Mouse (Mus musculus) MEL (cell line): Measurements from ENCODE around the gene Rccd1. TPM values are rescaled to one million over a fixed set of nuclear protein-coding genes. Genes with fewer than 3 reads are reported as not detected.

ENCODE experiments used
- DNase-seq: peaks from one replicate; pipeline ENCODE4 v3.0.0; 2011; ENCODE audit warnings: low read depth, low spot score
- H3K27ac ChIP-seq: 2 replicates; pipeline ENCODE4 v1.5.1; 2012; ENCODE audit warnings: low read depth, mild to moderate bottlenecking, control low read depth, low read length, moderate library complexity; ENCODE audit not compliant: control insufficient read depth
- H3K27me3 ChIP-seq, 2 experiments: fragments of 150-350 bp in 1 of 2; sonication (generic) in 1 of 2; 2 replicates each; pipeline ENCODE4 v1.6.1; 2012; ENCODE audit warnings: low read length in 2 of 2, mild to moderate bottlenecking in 2 of 2, improper control_type of control experiment in 1 of 2, moderate library complexity in 1 of 2; ENCODE audit not compliant: insufficient read depth in 2 of 2, control insufficient read depth in 1 of 2
- H3K36me3 ChIP-seq, 2 experiments: 2 replicates each; pipeline ENCODE4 v1.6.1; 2012 to 2014; ENCODE audit warnings: low read length in 2 of 2, improper control_type of control experiment in 1 of 2, inconsistent platforms in 1 of 2, mild to moderate bottlenecking in 1 of 2; ENCODE audit not compliant: insufficient read depth in 2 of 2, control insufficient read depth in 1 of 2
- H3K4me1 ChIP-seq, 2 experiments: fragments of 150-350 bp in 1 of 2; sonication (generic) in 1 of 2; 2 replicates each; pipeline ENCODE4 v1.6.1; 2012; ENCODE audit warnings: low read length in 2 of 2, improper control_type of control experiment in 1 of 2, mild to moderate bottlenecking in 1 of 2; ENCODE audit not compliant: insufficient read depth in 2 of 2, control insufficient read depth in 1 of 2
- H3K4me3 ChIP-seq, 2 experiments: fragments of 150-350 bp in 1 of 2; sonication (generic) in 1 of 2; 2 replicates each; pipeline ENCODE4 v1.5.1; 2012; ENCODE audit warnings: low read depth in 2 of 2, low read length in 2 of 2, mild to moderate bottlenecking in 2 of 2, moderate library complexity in 2 of 2, control low read depth in 1 of 2, improper control_type of control experiment in 1 of 2; ENCODE audit not compliant: control insufficient read depth in 1 of 2, insufficient read depth in 1 of 2
- H3K79me2 ChIP-seq: 2 replicates; pipeline ENCODE4 v1.6.1; 2012; ENCODE audit warnings: mild to moderate bottlenecking, low read length, moderate library complexity; ENCODE audit not compliant: control insufficient read depth, poor library complexity, insufficient read depth
- H3K9ac ChIP-seq: 2 replicates; pipeline ENCODE4 v1.6.1; 2012; ENCODE audit warnings: low read depth, mild to moderate bottlenecking, control low read depth, low read length, moderate library complexity; ENCODE audit not compliant: control insufficient read depth, poor library complexity, severe bottlenecking
- H3K9me3 ChIP-seq: fragments of 150-350 bp; sonication (generic); replicated peaks from 2 replicates; pipeline ENCODE4 v1.6.1; 2012; ENCODE audit warnings: mild to moderate bottlenecking, low read length, improper control_type of control experiment, moderate library complexity; ENCODE audit not compliant: insufficient read depth
- CHD1 ChIP-seq: IDR thresholded peaks from 2 replicates; pipeline ENCODE4 v1.6.1; 2012; ENCODE audit warnings: low read depth, mild to moderate bottlenecking, inconsistent platforms, low read length, improper control_type of control experiment
- EP300 ChIP-seq, 2 experiments: IDR thresholded peaks; 2 replicates each; pipeline ENCODE4 v1.6.1; 2011; ENCODE audit warnings: improper control_type of control experiment in 2 of 2, low read length in 2 of 2, low read depth in 1 of 2, mild to moderate bottlenecking in 1 of 2
- ETS1 ChIP-seq: IDR thresholded peaks from 2 replicates; pipeline ENCODE4 v1.6.1; 2012; ENCODE audit warnings: low read depth, mild to moderate bottlenecking, inconsistent platforms, low read length, improper control_type of control experiment, moderate library complexity
- GATA1 ChIP-seq: IDR thresholded peaks from 2 replicates; pipeline ENCODE4 v1.6.1; 2011; ENCODE audit warnings: low read depth, low read length, improper control_type of control experiment
- JUND ChIP-seq: IDR thresholded peaks from 2 replicates; pipeline ENCODE4 v1.6.1; 2011; ENCODE audit warnings: low read depth, mild to moderate bottlenecking, improper control_type of control experiment, low read length
- MAFK ChIP-seq: IDR thresholded peaks from 2 replicates; pipeline ENCODE4 v1.6.1; 2011; ENCODE audit warnings: low read depth, mild to moderate bottlenecking, low read length, improper control_type of control experiment, borderline replicate concordance
- NELFE ChIP-seq: IDR thresholded peaks from 2 replicates; pipeline ENCODE4 v1.6.1; 2011; ENCODE audit warnings: low read depth, low read length, improper control_type of control experiment
- NRF1 ChIP-seq: IDR thresholded peaks from 2 replicates; pipeline ENCODE4 v1.6.1; 2014; ENCODE audit warnings: low read depth, mild to moderate bottlenecking, inconsistent platforms, low read length, improper control_type of control experiment, moderate library complexity; ENCODE audit not compliant: poor library complexity, insufficient read depth, severe bottlenecking
- POLR2A ChIP-seq, 2 experiments: IDR thresholded peaks; 2 replicates each; pipeline ENCODE4 v1.6.1; 2011 to 2012; ENCODE audit warnings: low read length in 2 of 2, mild to moderate bottlenecking in 2 of 2, control low read depth in 1 of 2, improper control_type of control experiment in 1 of 2, low read depth in 1 of 2, moderate library complexity in 1 of 2; ENCODE audit not compliant: control insufficient read depth in 1 of 2, insufficient read depth in 1 of 2, poor library complexity in 1 of 2
- POLR2AphosphoS5 ChIP-seq: IDR thresholded peaks from 2 replicates; pipeline ENCODE4 v1.6.1; 2012; ENCODE audit warnings: low read depth, borderline replicate concordance, mild to moderate bottlenecking, inconsistent platforms, low read length, moderate library complexity, mixed read lengths
- SIN3A ChIP-seq: IDR thresholded peaks from 2 replicates; pipeline ENCODE4 v1.6.1; 2012; ENCODE audit warnings: low read length, improper control_type of control experiment, inconsistent platforms
- USF2 ChIP-seq, 2 experiments: IDR thresholded peaks; 2 replicates each; pipeline ENCODE4 v1.6.1; 2011 to 2012; ENCODE audit warnings: improper control_type of control experiment in 2 of 2, low read length in 2 of 2, borderline replicate concordance in 1 of 2, inconsistent platforms in 1 of 2, low read depth in 1 of 2, mild to moderate bottlenecking in 1 of 2; ENCODE audit not compliant: insufficient read depth in 1 of 2
- ZMIZ1 ChIP-seq: IDR thresholded peaks from 2 replicates; pipeline ENCODE4 v1.6.1; 2012; ENCODE audit warnings: low read depth, mild to moderate bottlenecking, inconsistent platforms, low read length, improper control_type of control experiment, moderate library complexity
- polyA plus RNA-seq, 2 experiments: library from polyadenylated mRNA; stranded (reverse) in 1 of 2; unstranded in 1 of 2; fragments of >175 nt in 1 of 2; fragments of >200 nt in 1 of 2; gene quantifications; 2 replicates each; pipeline versions ENCODE4 v1.2.1 to v1.2.4; 2012; ENCODE audit warnings: low replicate concordance in 2 of 2, low read depth in 1 of 2; ENCODE audit not compliant: insufficient read length in 2 of 2, insufficient read depth in 1 of 2, missing spikeins in 1 of 2
- total RNA-seq: library from RNA; depleted of rRNA; stranded (reverse); fragments of 300-350 nt; gene quantifications from 2 replicates; pipeline ENCODE4 v1.2.3, GENCODE M21; 2012

Gene Rccd1
- total and polyA plus RNA-seq, 3 experiments = 16.8 to 20.2 TPM; not detected in 1

DNA sequence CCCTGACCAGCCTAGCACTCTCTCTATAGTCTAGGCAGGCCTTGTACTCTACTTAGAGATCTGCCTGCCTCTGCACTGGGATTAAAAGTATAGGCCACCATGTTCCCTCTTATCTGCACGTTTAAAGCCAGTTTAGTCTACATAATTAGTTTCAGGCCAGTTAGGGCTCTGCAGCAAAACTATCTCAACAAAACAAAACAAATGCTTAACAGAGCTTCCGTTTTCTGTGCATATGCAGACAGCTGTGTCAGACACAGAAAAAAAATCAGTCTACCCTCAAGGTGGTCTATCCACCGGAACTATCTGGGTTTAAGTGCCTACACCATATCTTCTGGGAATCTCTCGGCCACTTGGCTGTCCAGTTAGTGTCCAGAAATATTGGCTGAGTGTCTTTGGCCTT is 49.1 kb upstream of the Rccd1 start (continued):
- TF ChIP-seq USF2 (IDR thresholded peaks at IDR 0.05; ENCODE audit: borderline replicate concordance in 1 of 2, insufficient read depth in 1 of 2, low read depth in 1 of 2, low read length in 2 of 2) = no peak
- no peak for TF ChIP-seq MAFK
- peak; percentile 65; the same call in 1 of the 2 replicates for TF ChIP-seq CHD1
- peak; percentile 65 for TF ChIP-seq SIN3A
- TF ChIP-seq POLR2AphosphoS5 = no peak
- TF ChIP-seq GATA1 = peak; percentile 68
- TF ChIP-seq ZMIZ1 = no peak
- peak; percentile 37 to 59 for TF ChIP-seq EP300 (IDR thresholded peaks at IDR 0.05; ENCODE audit: low read depth in 1 of 2, low read length in 2 of 2)
- no peak for TF ChIP-seq POLR2A (IDR thresholded peaks at IDR 0.05; ENCODE audit: control insufficient read depth in 1 of 2, insufficient read depth in 1 of 2, low read depth in 1 of 2, low read length in 2 of 2, poor library complexity in 1 of 2)
- peak; percentile 82 for TF ChIP-seq ETS1
- 0 out of 2 replicates have a peak, but pooled peaks have one; percentile 15 for TF ChIP-seq NELFE

GRCm38 (mm10) chr7:80372667-80373066 is 48.4 kb upstream of the Rccd1 start:
- peaks cover 8 to 52% of the 10 kb centered on the region in 2 experiments for H3K4me1 ChIP-seq

DNA sequence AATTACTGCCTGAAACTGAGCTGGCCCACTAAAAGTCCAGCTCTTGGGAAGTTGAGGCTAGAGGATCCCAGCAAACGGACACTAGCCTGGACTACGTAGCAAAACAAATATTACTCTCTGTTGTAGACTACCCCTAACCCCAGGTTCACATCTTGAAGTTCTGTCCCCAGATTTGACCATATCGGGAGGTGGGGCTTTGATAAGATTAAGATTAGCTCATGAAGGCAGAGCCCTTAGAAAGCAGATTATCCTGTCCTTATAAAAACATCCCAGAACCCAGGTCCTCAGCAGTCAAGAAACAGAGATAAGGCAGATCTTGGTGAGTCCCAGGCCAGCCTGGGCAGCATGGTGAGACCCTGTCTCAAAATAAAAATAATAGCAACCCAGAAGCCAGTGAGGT is 47.9 kb upstream of the Rccd1 start:
- Histone ChIP-seq H3K36me3 (peaks cover 0 to 34% of the 10 kb centered on the region in 2 experiments; a peak in 2 of 4 replicates), H3K27me3 (no peaks in the 10 kb centered on the region), H3K79me2 (peaks cover 3% of the 10 kb centered on the region; the same call in 1 of the 2 replicates), H3K4me1 (peaks cover 8 to 52% of the 10 kb centered on the region in 2 experiments), H3K9ac (peak overlapping the region; percentile 88; the same call in 1 of the 2 replicates), H3K9me3 (no peaks in the 10 kb centered on the region), H3K4me3 (no peak overlapping the region), H3K27ac (peak overlapping the region; percentile 13; the same call in 1 of the 2 replicates)
- TF ChIP-seq MAFK (no peak), GATA1 (peak; percentile 78), EP300 (IDR thresholded peaks at IDR 0.05; ENCODE audit: low read depth in 1 of 2, low read length in 2 of 2) (0 out of 4 replicates have a peak, but pooled peaks of 1 of the 2 experiments have one; percentile 9)
- DNase-seq = peak; percentile 28

More at GRCm38 (mm10) chr7:80372667-80373066, 48.4 kb upstream of the Rccd1 start:
- Histone ChIP-seq H3K27ac (peak overlapping the region; percentile 92), H3K36me3 (peaks cover 0 to 34% of the 10 kb centered on the region in 2 experiments; a peak in 2 of 4 replicates), H3K9me3 (no peaks in the 10 kb centered on the region), H3K79me2 (peaks cover 3% of the 10 kb centered on the region; the same call in 1 of the 2 replicates), H3K27me3 (no peaks in the 10 kb centered on the region), H3K9ac (no peak overlapping the region), H3K4me3 (no peak overlapping the region)
- no peak for TF ChIP-seq NRF1
- TF ChIP-seq JUND = 0 out of 2 replicates have a peak, but pooled peaks have one; percentile 51
- TF ChIP-seq USF2 (IDR thresholded peaks at IDR 0.05; ENCODE audit: borderline replicate concordance in 1 of 2, insufficient read depth in 1 of 2, low read depth in 1 of 2, low read length in 2 of 2) = no peak
- DNase-seq = no peak
